34 mouse cellular contexts compared by ENCODE assay signal in genomic region chr10:58234985-58235384, GRCm38 (mm10). TPM values are rescaled to one million over a fixed set of nuclear protein-coding genes. Genes with fewer than 3 reads are reported as not detected.
"Had no signal": no experiment of that assay in that cellular context is flagged by ENCODE, and none has a peak within 500 bp of the region (broad histone marks: within the 10 kb centered on the region; RNA-seq: fewer than 3 reads in every experiment).

No protein-coding gene starts in this region.

RNA-seq across cellular contexts. Expression of gene Gm4981, which starts 1.5 kb away (rescaled TPM):
- total RNA-seq: gastrocnemius, adult 2 months; gastrocnemius, postnatal 14 days; gastrocnemius, postnatal 36 days; heart, adult 18-20 months; heart, adult 8-10 months; heart, postnatal 10 days; heart, postnatal 36 days; hematopoietic stem cell, adult 5-6 weeks; hindbrain, postnatal 0 days; layer of hippocampus, adult 18-20 months; layer of hippocampus, adult 8-10 months; layer of hippocampus, postnatal 36 days; left cerebral cortex, adult 18-20 months; left cerebral cortex, postnatal 14 days; left cerebral cortex, postnatal 36 days had no signal
- polyA plus RNA-seq: gonadal fat pad, adult 2 months; heart, embryonic 12.5 days; heart, embryonic 14.5 days; heart, embryonic 16.5 days; hindbrain, embryonic 11.5 days; hindbrain, embryonic 13.5 days; hindbrain, embryonic 15.5 days; hindbrain, postnatal 0 days; intestine, embryonic 14.5 days; intestine, embryonic 16.5 days; kidney, embryonic 14.5 days; kidney, embryonic 16.5 days; large intestine, adult 2 months; limb, embryonic 10.5 days; limb, embryonic 12.5 days; limb, embryonic 14.5 days; liver, embryonic 11.5 days; liver, embryonic 13.5 days had no signal

RNA-seq across cellular contexts. Expression of gene Duxf3, which starts 2.5 kb away (rescaled TPM):
- total RNA-seq: gastrocnemius, adult 2 months; gastrocnemius, postnatal 14 days; gastrocnemius, postnatal 36 days; heart, adult 18-20 months; heart, adult 8-10 months; heart, postnatal 10 days; heart, postnatal 36 days; hematopoietic stem cell, adult 5-6 weeks; hindbrain, postnatal 0 days; layer of hippocampus, adult 18-20 months; layer of hippocampus, adult 8-10 months; layer of hippocampus, postnatal 14 days; layer of hippocampus, postnatal 36 days; left cerebral cortex, adult 18-20 months; left cerebral cortex, postnatal 14 days; left cerebral cortex, postnatal 36 days had no signal
- polyA plus RNA-seq: gonadal fat pad, adult 2 months; heart, embryonic 10.5 days; heart, embryonic 12.5 days; heart, embryonic 14.5 days; hindbrain, embryonic 11.5 days; hindbrain, embryonic 13.5 days; hindbrain, embryonic 15.5 days; hindbrain, postnatal 0 days; intestine, embryonic 14.5 days; intestine, embryonic 16.5 days; kidney, embryonic 14.5 days; kidney, embryonic 16.5 days; large intestine, adult 2 months; limb, embryonic 10.5 days; limb, embryonic 12.5 days; limb, embryonic 14.5 days; liver, embryonic 11.5 days; liver, embryonic 13.5 days had no signal

RNA-seq across cellular contexts. Expression of gene AW822073, which starts 10.3 kb away (rescaled TPM):
- total RNA-seq: gastrocnemius, adult 2 months; gastrocnemius, postnatal 14 days; gastrocnemius, postnatal 36 days; heart, adult 18-20 months; heart, adult 8-10 months; heart, postnatal 10 days; heart, postnatal 36 days; hematopoietic stem cell, adult 5-6 weeks; hindbrain, postnatal 0 days; layer of hippocampus, adult 18-20 months; layer of hippocampus, postnatal 14 days; layer of hippocampus, postnatal 36 days; left cerebral cortex, adult 18-20 months; left cerebral cortex, postnatal 14 days; left cerebral cortex, postnatal 36 days had no signal
- polyA plus RNA-seq: gonadal fat pad, adult 2 months; heart, embryonic 10.5 days; heart, embryonic 12.5 days; heart, embryonic 14.5 days; heart, embryonic 16.5 days; hindbrain, embryonic 11.5 days; hindbrain, embryonic 13.5 days; hindbrain, embryonic 15.5 days; hindbrain, postnatal 0 days; intestine, embryonic 14.5 days; intestine, embryonic 16.5 days; kidney, embryonic 14.5 days; kidney, embryonic 16.5 days; large intestine, adult 2 months; limb, embryonic 10.5 days; limb, embryonic 12.5 days; limb, embryonic 14.5 days; liver, embryonic 11.5 days; liver, embryonic 13.5 days had no signal
